Mouse (Mus musculus): ENCODE measurements around the gene Mon1a. TPM values are rescaled to one million over a fixed set of nuclear protein-coding genes. Genes with fewer than 3 reads are reported as not detected.

Mon1a gene
- polyA plus RNA-seq, 1 experiment from 2014 or later, result 31.6 TPM

DNA sequence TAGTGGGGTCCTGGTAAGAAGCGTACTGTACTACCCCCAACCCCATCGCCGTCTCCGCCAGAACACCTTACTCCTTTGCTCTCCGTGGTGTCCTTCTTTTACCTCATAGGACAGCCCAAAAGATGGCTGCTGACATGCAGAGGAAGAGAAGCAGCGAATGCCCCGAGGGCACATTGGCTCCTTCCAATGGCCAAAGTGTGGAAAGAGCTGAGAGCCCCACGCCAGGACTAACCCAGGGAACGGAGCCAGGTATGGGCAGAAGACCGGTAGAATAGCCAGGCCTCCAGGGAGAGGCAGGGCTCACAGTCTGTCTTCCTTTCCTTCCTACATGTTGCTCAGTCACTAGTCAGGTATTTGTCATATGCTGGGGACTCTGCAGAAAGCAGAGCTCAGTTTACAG is 10.6 kb downstream of the Mon1a start:
- Histone ChIP-seq H3K36me3 (ENCODE audit: control insufficient read depth, insufficient read depth) (peaks cover 54% of the 10 kb centered on the region), H3K9me3 (ENCODE audit: control insufficient read depth) (no peaks in the 10 kb centered on the region), H3K9ac (ENCODE audit: low read depth, low read length) (no peak overlapping the region), H3K4me3 (ENCODE audit: low read depth, low read length) (no peak overlapping the region), H3K4me1 (replicated peaks; ENCODE audit: control insufficient read depth, insufficient read depth, low read length) (no peaks in the 10 kb centered on the region), H3K27ac (ENCODE audit: low read depth, low read length) (no peak overlapping the region), H3K27me3 (replicated peaks; ENCODE audit: control insufficient read depth, insufficient read depth, low read length) (no peaks in the 10 kb centered on the region), H3K4me2 (replicated peaks; ENCODE audit: low read depth) (no peak overlapping the region)
- WGBS, result 91% methylated on average over 10 of the region's 10 CpGs
- no peak for TF ChIP-seq CTCF (IDR thresholded peaks at IDR 0.05; ENCODE audit: low read depth)
- no peak for ATAC-seq

DNA sequence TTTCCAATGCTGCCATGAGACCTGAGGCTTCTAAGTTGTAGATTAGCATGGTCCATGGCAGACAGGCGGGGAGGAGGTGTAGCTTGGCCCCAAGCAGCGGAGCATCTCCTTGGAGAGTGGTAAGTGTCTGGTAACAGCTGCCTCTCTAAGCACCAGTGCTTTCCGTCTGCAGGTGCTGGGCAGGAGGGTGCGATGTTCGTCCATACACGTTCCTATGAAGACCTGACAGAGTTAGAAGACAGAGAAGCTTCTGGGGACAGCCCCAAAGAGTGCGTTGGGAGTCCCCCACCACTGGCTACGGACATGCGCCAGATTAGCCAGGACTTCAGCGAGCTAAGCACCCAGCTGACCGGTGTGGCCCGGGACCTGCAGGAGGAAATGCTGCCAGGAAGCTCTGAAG is 11.9 kb downstream of the Mon1a start:
- no peak overlapping the region for H3K4me3 ChIP-seq (ENCODE audit: low read depth, low read length)
- H3K27ac ChIP-seq (ENCODE audit: low read depth, low read length), result no peak overlapping the region
- H3K36me3 ChIP-seq (ENCODE audit: control insufficient read depth, insufficient read depth), result peaks cover 54% of the 10 kb centered on the region
- H3K9me3 ChIP-seq (ENCODE audit: control insufficient read depth), result no peaks in the 10 kb centered on the region
- H3K4me2 ChIP-seq (replicated peaks; ENCODE audit: low read depth), result no peak overlapping the region
- no peaks in the 10 kb centered on the region for H3K27me3 ChIP-seq (replicated peaks; ENCODE audit: control insufficient read depth, insufficient read depth, low read length)
- H3K4me1 ChIP-seq (replicated peaks; ENCODE audit: control insufficient read depth, insufficient read depth, low read length), result no peaks in the 10 kb centered on the region
- no peak for TF ChIP-seq CTCF (IDR thresholded peaks at IDR 0.05; ENCODE audit: low read depth)
- no peak overlapping the region for H3K9ac ChIP-seq (ENCODE audit: low read depth, low read length)
- no peak for ATAC-seq
- WGBS, result 82% methylated on average over 12 of the region's 12 CpGs

GRCm38 (mm10) chr9:107900840-107901626 is 13.1 kb downstream of the Mon1a start:
- no peak overlapping the region for H3K4me3 ChIP-seq (ENCODE audit: low read depth, low read length)
- peaks cover 4% of the 10 kb centered on the region; the same call in 1 of the 2 replicates for H3K4me1 ChIP-seq (replicated peaks; ENCODE audit: control insufficient read depth, insufficient read depth, low read length)
- H3K9me3 ChIP-seq (ENCODE audit: control insufficient read depth), result no peaks in the 10 kb centered on the region
- H3K27me3 ChIP-seq (replicated peaks; ENCODE audit: control insufficient read depth, insufficient read depth, low read length), result no peaks in the 10 kb centered on the region
- no peak overlapping the region for H3K9ac ChIP-seq (ENCODE audit: low read depth, low read length)
- peaks cover 48% of the 10 kb centered on the region for H3K36me3 ChIP-seq (ENCODE audit: control insufficient read depth, insufficient read depth)
- H3K4me2 ChIP-seq (replicated peaks; ENCODE audit: low read depth), result peak overlapping the region; percentile 51
- peak; percentile 63 for ATAC-seq
- TF ChIP-seq CTCF (IDR thresholded peaks at IDR 0.05; ENCODE audit: low read depth), result peak; percentile 91
- 18% methylated on average over 44 of the region's 44 CpGs for WGBS
- no peak overlapping the region for H3K27ac ChIP-seq (ENCODE audit: low read depth, low read length)

- no peak for TF ChIP-seq CTCF (IDR thresholded peaks at IDR 0.05; ENCODE audit: low read depth)
- H3K36me3 ChIP-seq (ENCODE audit: control insufficient read depth, insufficient read depth), result peaks cover 46% of the 10 kb centered on the region
- ATAC-seq, result no peak; the same call in 1 of the 2 replicates
These were observed 13.6 kb downstream of the Mon1a start for GRCm38 (mm10) chr9:107901627-107901914.

GRCm38 (mm10) chr9:107904726-107905125 is 16.8 kb downstream of the Mon1a start:
- Histone ChIP-seq H3K4me1 (replicated peaks; ENCODE audit: control insufficient read depth, insufficient read depth, low read length) (peaks cover 5% of the 10 kb centered on the region; the same call in 1 of the 2 replicates), H3K36me3 (ENCODE audit: control insufficient read depth, insufficient read depth) (peaks cover 30% of the 10 kb centered on the region), H3K9me3 (ENCODE audit: control insufficient read depth) (no peaks in the 10 kb centered on the region), H3K4me3 (ENCODE audit: low read depth, low read length) (no peak overlapping the region), H3K4me2 (replicated peaks; ENCODE audit: low read depth) (no peak overlapping the region), H3K27ac (ENCODE audit: low read depth, low read length) (no peak overlapping the region), H3K27me3 (replicated peaks; ENCODE audit: control insufficient read depth, insufficient read depth, low read length) (no peaks in the 10 kb centered on the region), H3K9ac (ENCODE audit: low read depth, low read length) (no peak overlapping the region)
- 3% methylated on average over 4 of the region's 4 CpGs for WGBS
- peak; percentile 98 for TF ChIP-seq CTCF (IDR thresholded peaks at IDR 0.05; ENCODE audit: low read depth)
- ATAC-seq, result no peak

More at GRCm38 (mm10) chr9:107901627-107901914, 13.6 kb downstream of the Mon1a start:
- peaks cover 5% of the 10 kb centered on the region; the same call in 1 of the 2 replicates for H3K4me1 ChIP-seq (replicated peaks; ENCODE audit: control insufficient read depth, insufficient read depth, low read length)
- peak overlapping the region; percentile 51 for H3K4me2 ChIP-seq (replicated peaks; ENCODE audit: low read depth)
- no peaks in the 10 kb centered on the region for H3K27me3 ChIP-seq (replicated peaks; ENCODE audit: control insufficient read depth, insufficient read depth, low read length)
- WGBS, result 32% methylated on average over 17 of the region's 17 CpGs
- no peak overlapping the region for H3K27ac ChIP-seq (ENCODE audit: low read depth, low read length)
- H3K4me3 ChIP-seq (ENCODE audit: low read depth, low read length), result no peak overlapping the region
- no peak overlapping the region for H3K9ac ChIP-seq (ENCODE audit: low read depth, low read length)
- no peaks in the 10 kb centered on the region for H3K9me3 ChIP-seq (ENCODE audit: control insufficient read depth)

DNA sequence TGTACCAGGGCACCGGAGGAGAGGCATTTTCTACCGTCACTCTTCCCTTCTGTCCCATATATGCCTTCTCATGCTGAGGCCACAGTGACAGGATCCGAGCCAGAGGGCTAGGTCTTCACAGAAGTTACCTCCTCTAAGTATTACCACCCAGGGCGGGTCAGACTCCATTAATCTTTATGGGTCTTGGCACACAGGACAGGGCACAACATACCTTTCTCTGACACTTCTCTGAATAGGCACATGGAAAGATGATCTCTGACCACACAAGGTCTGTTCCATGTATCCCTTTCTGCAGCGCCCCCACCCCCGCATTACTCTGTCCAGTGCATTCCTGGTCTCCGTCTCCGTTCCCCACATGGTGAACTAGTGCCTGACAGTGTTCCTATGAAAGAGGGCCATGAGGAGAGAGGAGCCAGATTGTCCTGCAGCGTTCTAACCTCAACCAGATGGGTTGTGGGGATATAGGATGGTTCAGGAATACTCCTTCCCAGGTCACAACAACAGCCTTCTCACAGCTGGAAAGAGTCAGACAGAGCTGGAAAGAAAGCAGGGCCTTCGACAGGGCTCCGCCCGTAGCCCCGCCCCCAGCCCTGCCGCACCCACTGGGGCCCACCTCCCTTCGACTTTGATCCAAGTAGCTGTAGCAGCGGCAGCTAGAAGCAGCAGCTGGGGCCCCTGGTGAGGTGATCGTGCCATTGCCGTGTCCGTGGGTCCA is 18.5 kb downstream of the Mon1a start, which contains the start of gene Mst1r:
Mst1r (plus strand) TSS at position 622 of the 715 bp plus-strand sequence.
- Histone ChIP-seq H3K9ac (ENCODE audit: low read depth, low read length) (peak within 1 kb of the TSS; percentile 68), H3K4me2 (replicated peaks; ENCODE audit: low read depth) (peak within 1 kb of the TSS; percentile 77), H3K27ac (ENCODE audit: low read depth, low read length) (peak within 1 kb of the TSS; percentile 96), H3K9me3 (ENCODE audit: control insufficient read depth) (no peaks in the 10 kb centered on the region), H3K4me3 (ENCODE audit: low read depth, low read length) (peak within 1 kb of the TSS; percentile 56), H3K4me1 (replicated peaks; ENCODE audit: control insufficient read depth, insufficient read depth, low read length) (peaks cover 5% of the 10 kb centered on the region; the same call in 1 of the 2 replicates), H3K36me3 (ENCODE audit: control insufficient read depth, insufficient read depth) (peaks cover 16% of the 10 kb centered on the region), H3K27me3 (replicated peaks; ENCODE audit: control insufficient read depth, insufficient read depth, low read length) (no peaks in the 10 kb centered on the region)
- 10% methylated on average over 19 of the region's 19 CpGs for WGBS
- TF ChIP-seq CTCF (IDR thresholded peaks at IDR 0.05; ENCODE audit: low read depth), result no peak
- peak; percentile 80 for ATAC-seq

All from intestine, postnatal 0 days (tissue).